Mouse (Mus musculus) embryonic fibroblast, embryonic 13.5 days (primary cell): ENCODE data around the gene Hoxa5.
A peak's percentile ranks its signal among the peaks of the same experiment; 100 is the strongest.

Experiments used
- CTCF ChIP-seq: IDR thresholded peaks from 2 replicates; pipeline ENCODE4 v1.5.1; 2011; ENCODE audit warnings: mild to moderate bottlenecking, control low read depth, low read length, moderate library complexity, borderline replicate concordance; ENCODE audit not compliant: insufficient read depth
- POLR2A ChIP-seq: IDR thresholded peaks from 2 replicates; pipeline ENCODE4 v1.6.1; 2011; ENCODE audit warnings: low read depth, mild to moderate bottlenecking, control low read depth, low read length, moderate library complexity

DNA sequence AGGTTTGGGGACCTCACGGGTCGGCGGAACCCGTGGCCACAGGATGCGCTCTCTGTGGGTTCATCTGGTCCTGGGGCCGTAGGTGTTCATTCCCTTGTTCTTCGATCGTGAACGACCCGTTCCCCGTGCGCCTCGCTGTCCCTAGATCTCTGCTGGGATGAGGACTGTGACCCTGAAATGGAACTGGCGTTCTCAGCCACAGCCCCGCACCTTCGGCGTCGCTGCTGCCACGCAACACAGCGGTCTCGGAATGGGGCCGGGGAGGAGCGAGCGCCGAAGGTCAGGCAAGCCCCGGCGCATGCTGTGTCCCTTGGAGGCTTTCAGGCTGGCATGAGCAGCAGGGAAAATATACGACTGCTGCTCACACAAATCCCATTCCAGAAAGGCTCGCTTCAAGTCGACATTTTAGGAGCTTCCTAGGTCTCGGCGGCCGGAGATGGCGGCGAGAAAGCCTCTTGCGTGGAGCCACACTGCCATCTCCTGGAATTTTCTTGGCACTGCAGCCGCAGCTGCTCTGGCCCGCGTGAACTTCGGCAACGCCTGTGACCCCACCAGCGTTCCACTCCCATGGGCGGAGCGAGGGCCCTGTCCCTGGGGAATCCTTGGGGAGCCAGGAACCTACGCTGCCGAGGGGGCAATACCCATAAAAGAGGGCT is 17.1 kb upstream of the Hoxa5 start, which contains the start of gene Hoxa7:
- TF ChIP-seq POLR2A (peak; percentile 28; the same call in 1 of the 2 replicates), CTCF (peak; percentile 70)
